Mouse (Mus musculus): Measurements from ENCODE around the gene Gpd1l.
"Not testable (repeated sequence)": the region's sequence is repeated elsewhere in the genome, so short reads cannot be mapped to it uniquely, and the experiment has no call there.

The Gpd1l gene

DNA sequence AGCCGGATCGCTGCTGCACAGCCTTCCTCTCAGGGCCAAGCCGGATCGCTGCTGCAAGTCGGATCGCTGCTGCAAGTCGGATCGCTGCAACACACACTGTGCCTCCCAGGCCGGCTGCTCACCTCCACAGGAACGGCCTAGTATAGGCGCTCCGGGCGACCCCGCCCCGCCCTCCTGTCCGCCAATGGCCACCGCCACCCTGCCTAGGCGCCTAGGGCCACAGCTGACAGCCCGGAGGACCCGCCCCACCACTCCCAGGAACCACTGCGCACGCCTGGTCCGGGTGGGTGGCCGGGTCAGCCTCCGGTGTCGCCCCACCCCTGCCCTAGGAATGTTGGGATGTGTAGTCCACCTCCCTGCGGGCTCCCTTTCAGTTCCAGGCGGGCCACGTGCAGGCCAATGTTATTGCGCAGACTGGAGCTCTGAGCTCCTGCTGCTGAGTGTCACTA is at the start of gene Gpd1l:
Gpd1l (minus strand) TSS at position 265 of the 449 bp plus-strand sequence.
- peak; percentile 90 for DNase-seq (ENCODE audit: low read depth, low spot score)

DNA sequence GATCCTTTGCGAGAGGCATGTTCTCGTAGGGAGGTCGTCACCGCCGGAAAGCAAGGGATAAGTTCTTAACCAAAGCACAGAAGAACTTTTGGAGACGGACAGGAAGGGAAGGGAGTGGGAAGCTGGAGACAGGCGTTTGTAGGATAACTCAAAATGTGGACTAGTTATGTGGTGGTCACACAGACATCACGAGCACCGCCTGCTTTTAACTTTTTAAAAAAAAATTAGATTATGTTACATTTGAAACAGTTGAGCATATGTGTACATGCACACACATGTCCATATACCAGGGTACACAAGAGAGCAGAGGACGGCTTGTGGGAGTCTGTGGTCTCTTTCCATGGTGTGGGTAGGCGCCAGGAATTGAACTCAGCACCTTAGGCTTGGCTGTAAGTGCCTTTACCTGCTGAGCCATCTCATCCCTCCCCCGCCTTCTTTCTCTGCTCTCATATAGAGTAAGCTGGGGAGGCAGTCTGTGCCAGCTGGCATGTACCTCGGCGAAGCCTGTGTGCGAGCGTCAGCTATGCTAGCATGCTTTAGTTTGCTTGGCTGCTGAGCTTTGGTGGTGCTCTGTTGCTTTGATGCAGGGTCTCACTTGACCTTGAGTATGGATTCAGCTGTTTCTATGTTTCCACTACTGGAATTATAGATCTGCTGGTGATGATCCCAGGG is 49.0 kb upstream of the Gpd1l start, which contains the start of gene Rps27rt:
Rps27rt (minus strand) TSS at position 51 of the 672 bp plus-strand sequence.
- DNase-seq (ENCODE audit: low read depth, low spot score), result no peak

DNA sequence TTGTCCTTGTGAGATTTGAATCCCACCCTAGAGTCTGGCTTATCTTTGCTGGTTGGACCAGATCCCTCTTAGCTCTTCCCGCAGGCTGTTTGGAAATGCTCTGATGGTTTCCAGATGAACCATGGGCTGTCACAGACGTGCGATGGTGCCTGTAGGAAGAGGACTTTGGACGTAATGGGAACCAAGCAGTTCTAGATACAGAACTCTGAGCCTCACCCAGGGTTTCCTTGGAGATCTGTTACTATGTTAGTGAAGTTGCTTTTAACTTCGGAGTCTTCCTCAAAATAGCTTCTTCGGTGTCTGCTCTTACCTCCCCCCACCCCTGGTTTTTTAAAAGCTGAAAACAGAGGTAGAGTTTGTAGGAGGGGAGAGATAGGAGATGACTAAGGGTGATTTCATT is 46.2 kb upstream of the Gpd1l start:
- no peak for DNase-seq (ENCODE audit: low read depth, low spot score)

DNA sequence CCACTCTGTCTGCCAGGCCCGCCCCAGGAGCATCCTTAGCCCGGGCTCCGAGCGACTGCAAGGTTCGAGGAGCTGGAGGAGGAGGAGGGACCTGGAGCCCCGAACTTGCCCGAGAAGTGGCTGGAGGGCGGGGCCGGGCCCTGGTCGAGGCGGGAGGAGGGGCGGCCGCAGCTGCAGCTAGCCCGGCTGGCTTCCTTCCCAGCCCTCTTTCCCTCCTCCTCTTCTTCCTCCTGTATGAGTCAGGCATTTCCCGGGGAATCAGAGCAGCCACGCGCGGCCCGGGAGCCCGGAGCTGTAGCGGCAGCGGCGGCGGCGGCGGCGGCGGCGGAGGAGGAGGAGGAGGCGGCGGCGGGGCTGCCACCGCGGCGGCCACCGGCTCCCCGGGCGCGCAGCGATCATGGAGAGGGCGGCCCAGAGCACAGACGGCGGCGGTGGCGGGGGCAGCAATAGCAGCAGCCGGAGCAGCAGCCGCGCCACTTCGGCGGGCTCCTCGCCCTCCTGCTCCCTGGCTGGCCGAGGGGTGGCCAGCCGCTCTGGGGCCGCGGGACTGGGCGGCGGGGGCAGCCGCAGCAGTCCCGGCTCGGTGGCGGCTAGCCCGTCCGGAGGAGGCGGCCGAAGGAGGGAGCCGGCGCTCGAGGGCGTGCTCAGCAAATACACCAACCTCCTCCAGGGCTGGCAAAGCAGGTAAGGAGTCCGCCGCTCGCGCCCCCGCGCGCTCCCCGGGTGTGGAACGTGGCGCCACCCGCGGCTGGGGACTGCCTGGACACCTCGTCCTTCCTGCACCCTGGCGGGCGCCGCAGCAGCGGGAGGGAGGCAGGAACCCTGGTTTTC is 44.7 kb upstream of the Gpd1l start, which contains the start of gene Osbpl10:
Osbpl10 (plus strand) TSS at position 289 of the 831 bp plus-strand sequence.
- DNase-seq (ENCODE audit: low read depth, low spot score), result peak; percentile 72

DNA sequence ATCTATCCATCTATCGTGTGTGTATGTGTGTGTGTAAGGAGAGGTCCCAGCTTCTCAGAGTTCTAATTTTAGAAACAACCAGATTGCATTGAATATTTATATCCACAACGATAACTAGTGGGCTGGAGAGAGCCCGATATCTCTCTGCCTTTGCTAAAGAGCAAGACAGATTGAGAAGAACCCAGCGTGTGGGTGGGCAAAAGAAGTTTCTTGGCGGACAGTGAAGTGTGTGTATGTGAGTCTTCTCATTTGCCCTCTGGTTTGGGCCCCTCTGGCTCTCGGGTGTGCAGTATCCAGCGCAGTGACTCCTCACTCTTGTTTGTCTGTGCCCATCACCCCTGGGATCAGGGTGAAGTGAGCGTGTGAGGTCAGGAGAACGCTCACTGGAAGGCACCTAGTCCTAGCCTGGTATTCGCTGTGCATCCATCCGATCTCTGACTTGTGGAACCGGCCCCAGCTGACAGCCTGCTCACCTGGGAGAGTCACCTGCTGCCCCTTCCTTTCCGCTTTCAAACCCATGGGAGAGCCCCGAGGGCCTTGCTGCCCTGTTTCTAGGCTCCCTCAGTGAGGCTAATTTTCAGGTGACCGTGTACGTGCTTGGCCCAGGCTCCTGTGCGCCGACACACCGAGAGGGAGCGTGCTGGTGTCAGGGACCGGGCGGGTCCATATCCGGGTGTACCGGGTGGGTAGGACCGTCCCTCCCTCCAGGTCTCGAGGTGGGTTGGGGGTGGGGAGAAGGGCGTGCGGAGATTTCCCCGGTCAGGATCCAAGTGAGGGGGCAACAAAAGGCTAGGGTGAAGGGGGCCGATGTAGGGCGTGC is 43.9 kb upstream of the Gpd1l start:
- DNase-seq (ENCODE audit: low read depth, low spot score), result no peak

DNA sequence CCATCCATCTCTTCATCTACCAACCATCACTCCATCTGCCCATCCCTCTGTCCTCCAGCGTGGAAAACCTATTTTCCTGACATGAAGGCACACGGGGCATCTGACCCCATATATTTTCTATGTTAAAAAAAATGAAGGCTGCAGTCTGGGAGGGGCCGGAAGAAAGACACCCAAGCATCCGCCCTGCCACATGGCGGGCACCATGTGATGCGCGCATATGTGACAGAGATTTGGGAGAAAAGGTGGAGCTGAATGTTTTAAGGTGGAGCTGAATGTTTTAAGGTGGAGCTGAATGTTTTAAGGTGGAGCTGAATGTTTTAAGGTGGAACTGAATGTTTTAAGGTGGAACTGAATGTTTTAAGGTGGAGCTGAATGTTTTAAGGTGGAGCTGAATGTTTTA is 32.5 kb upstream of the Gpd1l start:
- DNase-seq (ENCODE audit: low read depth, low spot score), result not testable (repeated sequence)

DNA sequence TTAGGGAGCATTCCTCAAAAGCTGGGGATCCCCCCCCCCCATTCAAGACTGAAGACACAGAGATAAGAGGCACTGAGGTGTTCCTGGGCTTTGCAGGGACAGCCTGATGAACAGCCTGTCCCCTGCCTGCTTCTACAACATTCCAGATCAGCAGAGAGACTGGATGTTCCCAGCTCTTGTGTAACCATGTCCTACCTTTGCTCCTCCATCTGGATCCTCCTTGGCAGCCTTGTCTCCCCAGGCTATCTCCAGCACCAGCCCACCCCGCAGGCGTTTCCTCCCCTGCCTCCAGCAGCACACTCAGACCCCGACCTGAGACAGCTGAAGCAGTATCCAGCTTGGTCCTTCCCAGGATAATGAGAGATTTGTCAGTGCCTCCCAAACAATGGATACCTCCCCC is 30.3 kb upstream of the Gpd1l start:
- DNase-seq (ENCODE audit: low read depth, low spot score), result no peak

DNA sequence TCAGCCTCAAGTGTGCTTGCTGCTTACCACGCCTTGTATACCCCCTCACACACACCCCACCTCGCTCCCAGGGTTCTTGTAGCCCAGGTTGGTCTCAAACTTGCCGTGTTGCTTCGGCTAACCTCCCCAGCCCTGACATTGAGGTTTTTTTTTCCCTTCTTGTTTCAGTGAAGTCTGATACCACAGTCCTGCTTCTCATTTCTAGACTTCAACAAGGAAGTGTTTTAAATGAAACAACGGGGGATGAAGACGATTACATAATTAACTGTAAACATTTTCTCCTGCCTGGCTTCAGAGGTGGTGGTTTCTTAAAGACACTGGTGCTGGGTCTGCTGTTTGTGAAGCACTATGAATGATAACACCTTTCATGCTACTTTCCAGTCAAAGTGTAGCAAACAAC is 27.1 kb upstream of the Gpd1l start:
- DNase-seq (ENCODE audit: low read depth, low spot score), result no peak

DNA sequence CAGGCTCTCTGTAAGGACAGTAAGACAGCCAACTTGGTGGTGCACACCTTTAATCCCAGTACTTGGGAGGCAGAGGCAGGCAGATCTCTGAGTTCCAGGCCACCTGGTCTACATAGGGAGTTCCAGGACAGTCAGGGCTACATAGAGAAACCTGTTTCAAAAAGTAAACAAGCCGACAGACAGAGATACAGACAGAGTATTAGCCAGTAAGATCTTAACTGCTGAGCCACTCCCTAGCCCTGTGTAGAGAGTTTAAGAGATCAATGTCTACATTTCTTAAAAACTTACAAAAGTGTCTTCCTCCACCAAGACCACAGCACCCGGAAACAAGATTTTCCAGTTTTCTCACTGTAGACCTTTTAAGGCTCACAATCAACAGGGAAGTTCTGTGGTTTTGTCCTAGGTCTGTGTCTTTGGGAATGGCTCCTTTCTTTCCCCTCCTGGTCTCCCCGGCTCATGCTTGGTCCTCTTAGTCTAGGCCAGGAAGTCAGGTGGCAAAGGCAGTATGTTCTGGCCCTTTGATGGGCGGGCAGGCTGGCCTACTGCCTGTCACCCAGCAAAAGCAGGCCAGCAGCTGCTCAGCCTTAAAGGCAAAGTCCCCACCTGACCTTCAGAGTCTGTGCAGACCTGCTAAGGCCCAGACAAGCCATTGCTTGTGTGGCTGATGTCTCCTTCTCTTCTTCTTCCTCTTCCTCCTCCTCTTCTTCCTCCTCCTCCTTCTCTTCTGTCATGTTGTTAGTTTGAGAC is 26.4 kb upstream of the Gpd1l start:
- no peak for DNase-seq (ENCODE audit: low read depth, low spot score)

DNA sequence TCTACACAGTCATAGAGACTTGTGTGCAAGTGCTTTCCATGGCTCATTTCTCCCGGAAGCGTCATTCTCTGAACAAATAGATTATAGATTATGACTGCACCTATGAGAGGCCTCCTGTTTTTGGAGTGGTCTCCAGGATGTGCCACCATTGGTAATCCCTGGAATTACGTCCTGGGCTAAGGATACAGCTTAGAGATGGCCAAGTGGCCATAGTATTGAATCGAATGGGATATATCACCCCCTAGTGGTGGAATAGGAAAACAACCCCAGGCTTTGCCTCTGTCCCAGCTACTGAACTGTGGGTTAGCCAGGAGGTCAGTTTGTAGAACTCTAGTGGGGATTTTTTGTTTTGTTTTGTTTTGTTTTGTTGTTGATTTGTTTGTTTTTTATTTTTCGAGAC is 23.2 kb upstream of the Gpd1l start:
- DNase-seq (ENCODE audit: low read depth, low spot score), result peak; percentile 76

DNA sequence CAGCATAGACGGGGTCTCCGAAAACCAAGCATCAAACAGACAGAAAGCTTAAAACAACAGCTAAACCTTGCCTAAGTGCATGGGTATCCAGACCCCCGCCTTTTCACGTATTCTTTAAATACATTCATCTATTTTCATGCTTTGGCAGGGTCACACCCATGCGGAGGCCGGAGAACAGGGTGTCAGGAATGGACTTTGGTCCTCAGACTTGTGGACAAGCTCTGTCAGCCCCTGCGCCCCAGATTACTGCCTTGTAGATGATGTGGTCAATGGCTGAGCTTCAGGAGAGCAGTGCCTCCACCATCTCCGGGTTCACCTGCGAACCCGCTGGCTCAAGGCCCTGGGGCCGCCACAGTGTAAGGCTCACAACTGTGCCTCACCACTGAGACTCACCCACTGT is 21.6 kb upstream of the Gpd1l start:
- DNase-seq (ENCODE audit: low read depth, low spot score), result no peak

DNA sequence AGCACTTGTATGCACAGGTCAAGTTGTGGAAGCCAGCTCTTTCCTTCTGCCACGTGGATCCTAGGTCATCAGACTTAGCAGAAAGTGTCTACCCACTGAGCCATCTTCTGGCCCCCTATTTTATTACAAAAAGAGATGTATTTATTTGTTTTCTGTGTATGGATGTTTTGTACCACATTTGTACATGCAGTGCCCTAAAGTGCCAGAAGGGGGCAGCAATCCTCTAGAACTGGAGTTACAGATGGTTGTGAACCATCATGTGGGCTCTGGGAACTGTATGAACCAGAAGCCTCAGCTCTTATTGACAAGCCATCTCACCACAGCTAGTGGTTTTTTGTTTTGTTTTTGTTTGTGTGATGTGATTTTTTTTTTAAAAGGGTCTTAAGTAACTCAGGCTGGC is 19.1 kb upstream of the Gpd1l start:
- DNase-seq (ENCODE audit: low read depth, low spot score), result no peak

DNA sequence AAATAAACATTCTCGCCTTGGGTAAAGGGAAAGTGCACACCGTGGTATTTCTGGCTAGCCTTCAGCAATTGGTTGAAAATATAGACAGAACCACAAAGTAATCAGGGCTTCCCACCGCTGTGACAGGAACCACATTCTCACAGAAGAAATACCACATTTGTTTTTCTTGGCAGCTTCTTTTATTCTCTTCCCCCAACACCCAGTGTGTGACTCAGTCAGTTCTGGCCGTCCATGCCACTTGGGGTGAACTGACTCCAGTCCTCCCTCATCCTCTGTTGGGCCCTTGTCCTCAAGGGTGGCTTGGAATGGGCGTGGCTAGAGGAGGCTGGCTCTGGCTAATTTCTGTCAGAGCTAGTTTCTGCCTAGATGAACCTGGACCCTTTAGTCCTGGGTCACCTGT is 14.6 kb upstream of the Gpd1l start:
- DNase-seq (ENCODE audit: low read depth, low spot score), result peak; percentile 94

DNA sequence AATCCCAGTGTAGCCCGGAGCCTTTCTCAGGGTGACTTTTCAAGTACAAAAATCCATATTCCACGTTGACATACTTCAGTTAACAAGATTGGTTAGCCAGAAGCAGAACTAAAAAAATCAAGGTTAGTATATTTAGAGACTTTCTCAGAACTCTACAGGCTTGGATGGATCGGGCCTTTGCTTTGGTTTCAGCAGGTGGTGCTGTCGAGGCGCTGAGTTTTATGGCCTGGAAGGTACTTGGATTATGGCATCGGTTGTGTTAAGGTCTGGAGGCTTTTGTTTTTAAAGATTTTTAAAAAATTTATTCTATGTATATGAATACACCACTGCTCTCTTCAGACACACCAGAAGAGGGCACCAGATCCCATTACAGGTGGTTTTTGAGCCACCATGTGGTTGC is 11.8 kb upstream of the Gpd1l start:
- DNase-seq (ENCODE audit: low read depth, low spot score), result no peak

DNA sequence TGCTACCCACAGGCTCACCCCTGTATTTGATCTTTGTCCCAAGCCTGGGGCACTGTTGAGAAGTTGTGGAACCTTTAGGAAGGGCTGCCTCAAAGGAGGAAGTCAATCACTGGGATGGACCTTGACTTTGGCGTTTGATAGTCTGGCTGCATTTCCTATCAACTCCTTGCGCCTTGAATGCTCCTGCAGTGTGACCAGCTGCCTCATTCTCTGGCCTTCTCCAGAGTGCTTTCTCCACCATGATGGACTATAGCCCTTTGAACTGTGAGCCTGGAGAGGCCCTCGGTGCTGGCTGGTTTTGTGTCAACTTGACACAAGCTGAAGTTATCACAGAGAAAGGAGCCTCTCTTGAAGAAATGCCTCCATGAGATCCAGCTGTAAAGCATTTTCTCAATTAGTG is 10.9 kb upstream of the Gpd1l start:
- no peak for DNase-seq (ENCODE audit: low read depth, low spot score)

DNA sequence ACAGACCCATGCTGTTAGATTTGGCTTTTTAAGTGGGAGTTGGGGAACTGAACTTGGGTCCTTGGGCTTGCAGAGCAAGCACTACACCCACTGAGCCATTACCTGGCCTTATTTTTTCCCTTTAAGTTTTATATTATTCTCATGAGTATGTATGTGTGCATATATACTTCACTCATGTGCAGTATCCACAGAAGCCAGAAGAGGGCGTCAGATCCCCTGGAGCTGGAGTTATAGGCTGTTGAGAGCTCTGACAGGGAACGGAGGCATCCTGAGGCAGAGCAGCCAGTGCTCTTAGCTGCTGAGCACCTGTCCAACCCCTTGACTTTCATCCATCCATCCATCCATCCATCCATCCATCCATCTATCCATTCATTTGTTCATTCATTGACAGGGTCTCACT is 2.9 kb upstream of the Gpd1l start:
- no peak for DNase-seq (ENCODE audit: low read depth, low spot score)

DNA sequence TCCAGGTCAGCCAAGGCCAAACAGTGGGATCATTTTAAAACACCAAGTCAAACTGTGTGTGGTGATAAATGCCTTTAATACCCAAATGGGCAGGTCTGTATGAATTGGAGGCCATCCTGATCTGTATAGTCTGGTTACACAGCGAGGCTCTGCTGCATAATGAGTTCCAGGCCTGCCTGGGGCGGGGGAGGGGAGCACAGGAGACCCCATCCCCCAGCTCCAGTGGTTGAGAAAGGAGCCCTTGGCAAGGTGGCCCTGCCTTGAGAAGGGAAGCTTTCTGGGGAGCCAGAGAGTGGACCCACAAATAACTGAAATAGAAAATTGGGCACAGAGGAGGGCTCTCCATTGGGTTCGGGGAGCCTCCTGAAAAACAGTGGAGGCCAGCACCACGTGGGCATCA is 1.5 kb upstream of the Gpd1l start:
- DNase-seq (ENCODE audit: low read depth, low spot score), result no peak

DNA sequence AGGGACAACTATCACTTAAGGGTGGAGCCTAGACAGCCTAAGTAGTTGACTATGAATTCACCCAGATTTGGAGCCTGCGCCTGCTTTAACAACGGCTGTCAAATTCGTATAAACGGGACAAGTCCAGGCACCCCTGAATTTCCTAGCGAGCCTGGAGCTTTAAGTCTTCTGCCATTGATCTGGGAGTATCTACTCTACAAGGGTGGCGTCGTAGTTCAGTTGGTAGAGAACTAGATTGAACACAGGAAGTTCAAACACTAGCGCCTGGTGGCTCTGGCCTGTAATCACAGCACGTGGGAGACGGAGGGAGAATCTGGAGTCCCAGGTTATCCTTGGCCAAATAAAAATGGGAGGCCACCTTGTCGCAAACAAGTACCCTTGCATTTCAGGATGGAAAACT is 444 bp upstream of the Gpd1l start:
- no peak for DNase-seq (ENCODE audit: low read depth, low spot score)

DNA sequence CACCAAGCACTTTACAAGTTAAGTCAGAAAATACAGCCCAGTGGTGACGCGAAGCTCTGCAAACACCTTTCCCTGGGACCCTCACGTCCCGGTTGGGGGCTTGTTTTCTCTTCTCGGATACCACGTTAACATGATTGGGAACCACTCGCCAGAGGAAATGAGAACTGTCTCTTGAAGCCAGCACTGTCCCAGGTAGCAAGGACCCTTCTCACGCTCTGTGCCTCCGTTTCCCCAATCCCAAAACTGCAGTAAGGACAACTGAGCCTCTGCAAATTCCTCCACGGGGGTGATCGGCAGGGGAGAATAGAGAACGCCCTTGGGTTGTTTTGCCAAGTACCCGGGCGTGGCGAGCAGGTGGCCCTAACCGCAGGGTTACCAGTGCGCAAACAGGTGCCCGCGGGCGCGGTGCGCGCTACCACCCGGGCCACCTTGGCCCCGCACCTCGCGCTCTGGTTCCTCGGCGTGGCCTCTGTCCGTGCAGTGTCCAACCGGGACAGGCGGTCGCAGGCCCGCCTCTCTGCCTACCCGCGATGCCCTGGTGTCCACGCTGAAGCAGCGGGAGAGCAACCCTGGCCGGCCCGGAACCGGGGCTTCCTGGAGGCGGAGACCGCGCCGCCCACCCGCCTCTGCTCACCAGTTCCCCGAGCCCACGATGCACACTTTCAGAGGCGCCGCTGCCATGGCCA is 607 bp downstream of the Gpd1l start:
- no peak for DNase-seq (ENCODE audit: low read depth, low spot score)

DNA sequence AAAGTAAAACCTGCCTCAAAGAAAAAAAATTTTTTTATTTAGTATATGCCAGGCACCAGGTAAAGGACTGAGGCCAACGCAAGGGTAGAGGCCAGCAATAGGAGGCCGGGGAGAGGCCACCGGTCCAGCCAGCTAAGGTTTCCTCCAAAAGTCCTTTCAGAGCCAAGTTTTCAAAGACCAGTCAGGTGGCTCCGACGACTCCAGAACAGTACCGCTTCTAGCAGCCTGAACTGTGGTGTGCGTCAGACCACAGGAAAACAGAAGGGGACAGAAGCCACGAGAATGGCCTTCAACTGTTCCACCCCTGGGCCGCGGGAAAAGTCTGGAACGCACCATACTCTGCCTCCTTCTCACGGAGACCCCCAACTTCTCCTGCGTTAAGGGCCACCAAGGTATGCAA is 1.2 kb downstream of the Gpd1l start:
- peak; percentile 36 for DNase-seq (ENCODE audit: low read depth, low spot score)

All from 3T3-L1 (cell line).